Mouse (Mus musculus) bone marrow, adult 2 months (tissue): ENCODE data around the gene H1fx.

Source experiments
- CTCF ChIP-seq: fragments of 200-500 bp; IDR thresholded peaks from 2 replicates; pipeline ENCODE4 v1.5.1; 2011; ENCODE audit warnings: low read length, control low read depth; ENCODE audit not compliant: control insufficient read depth, insufficient read depth
- POLR2A ChIP-seq: fragments of 200-500 bp; IDR thresholded peaks from 2 replicates; pipeline ENCODE4 v1.6.1; 2011; ENCODE audit warnings: low read depth, mild to moderate bottlenecking, control low read depth, low read length, borderline replicate concordance; ENCODE audit not compliant: control insufficient read depth

- TF ChIP-seq POLR2A (no peak), CTCF (no peak)
These were observed 14.1 kb upstream of the H1fx start for GRCm38 (mm10) chr6:87995519-87995918.
